Mouse (Mus musculus): ENCODE results near the gene Tmem204.
A peak's percentile ranks its signal among the peaks of the same experiment; 100 is the strongest.
"Not testable (repeated sequence)": the region's sequence is repeated elsewhere in the genome, so short reads cannot be mapped to it uniquely, and the experiment has no call there.

Gene Tmem204

DNA sequence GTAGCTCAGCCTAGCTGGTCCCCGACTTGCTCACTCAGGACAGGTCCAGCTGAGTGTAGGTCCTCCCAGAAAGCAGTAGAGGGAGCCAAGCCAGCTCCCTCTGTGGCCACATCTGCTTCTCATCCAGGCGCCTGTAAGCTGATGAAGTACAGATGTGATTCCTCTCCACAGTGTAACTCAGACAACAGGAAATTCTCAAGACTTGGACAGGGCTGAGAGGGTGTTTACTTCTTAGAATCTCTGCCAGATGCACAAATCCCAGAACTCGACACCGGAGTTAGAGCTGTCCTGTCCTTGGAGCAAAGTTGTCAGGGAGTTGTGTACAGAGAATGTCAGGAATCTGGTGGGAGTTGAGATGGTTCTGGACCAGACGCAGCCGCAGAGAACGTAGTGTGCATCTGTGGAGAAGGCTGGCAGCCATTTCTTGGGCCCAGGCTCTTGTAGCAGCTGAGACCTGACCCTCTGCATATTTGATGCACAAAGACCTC lies at the start of gene Tmem204:
Gene Tmem204, minus strand, starts transcription at position 148 of the 488 bp plus-strand sequence.
- no peak for DNase-seq

DNA sequence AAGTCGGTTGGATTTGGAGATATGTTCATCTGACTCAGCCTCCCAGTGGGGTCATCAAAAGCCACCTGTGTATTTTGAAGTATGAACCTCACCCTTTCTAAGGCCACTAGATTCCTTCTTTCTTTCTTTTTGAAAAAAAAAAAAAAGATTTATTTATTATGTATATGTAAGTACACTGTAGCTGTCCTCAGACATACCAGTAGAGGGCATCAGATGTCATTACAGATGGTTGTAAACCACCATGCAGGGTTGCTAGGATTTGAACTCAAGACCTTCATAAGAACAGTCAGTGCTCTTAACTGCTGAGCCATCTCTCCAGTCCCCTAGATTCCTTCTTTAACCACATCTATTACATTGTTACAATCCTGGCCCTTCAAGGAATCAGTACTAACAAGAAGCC lies 46.7 kb upstream of the Tmem204 start:
- no peak for DNase-seq

DNA sequence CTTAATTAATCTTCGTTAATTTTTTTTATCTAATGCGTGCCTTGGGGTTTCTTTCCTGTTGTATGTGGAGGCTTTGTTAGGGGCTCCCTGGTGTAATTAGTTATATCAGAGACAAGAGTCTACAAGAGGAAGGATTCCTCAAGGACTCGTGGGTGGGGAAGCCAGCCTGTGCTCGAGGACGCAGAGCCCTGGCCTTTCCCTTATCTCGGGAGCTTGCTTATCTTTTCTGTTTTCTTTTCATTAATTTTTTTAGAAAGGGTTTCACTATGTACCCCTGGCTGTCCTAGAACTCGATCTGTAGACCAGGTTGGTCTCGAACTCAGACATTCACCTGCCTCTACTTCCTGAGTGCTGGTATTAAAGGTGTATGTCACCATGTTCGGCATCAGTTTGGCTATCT lies 44.3 kb upstream of the Tmem204 start:
- no peak for DNase-seq

DNA sequence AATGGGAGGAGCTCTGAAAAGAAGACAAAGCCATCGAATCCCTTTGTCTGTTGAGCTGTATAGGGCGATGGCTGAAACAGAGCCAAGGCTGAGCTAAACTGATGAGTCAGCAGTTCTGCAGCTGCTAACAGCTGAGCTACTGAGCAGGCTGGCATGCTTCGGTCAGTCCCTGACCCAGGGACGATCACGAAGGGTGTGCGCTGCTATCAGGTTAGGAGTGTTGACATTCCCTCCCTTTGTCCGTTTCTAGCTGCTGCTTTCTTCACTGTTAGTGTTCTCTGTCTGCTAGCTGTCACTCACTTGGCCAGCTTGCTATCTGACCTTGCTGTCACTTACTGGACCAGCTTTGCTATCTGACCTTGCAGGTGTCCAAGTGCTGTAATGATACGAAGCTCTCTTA lies 43.7 kb upstream of the Tmem204 start:
- DNase-seq, result no peak

DNA sequence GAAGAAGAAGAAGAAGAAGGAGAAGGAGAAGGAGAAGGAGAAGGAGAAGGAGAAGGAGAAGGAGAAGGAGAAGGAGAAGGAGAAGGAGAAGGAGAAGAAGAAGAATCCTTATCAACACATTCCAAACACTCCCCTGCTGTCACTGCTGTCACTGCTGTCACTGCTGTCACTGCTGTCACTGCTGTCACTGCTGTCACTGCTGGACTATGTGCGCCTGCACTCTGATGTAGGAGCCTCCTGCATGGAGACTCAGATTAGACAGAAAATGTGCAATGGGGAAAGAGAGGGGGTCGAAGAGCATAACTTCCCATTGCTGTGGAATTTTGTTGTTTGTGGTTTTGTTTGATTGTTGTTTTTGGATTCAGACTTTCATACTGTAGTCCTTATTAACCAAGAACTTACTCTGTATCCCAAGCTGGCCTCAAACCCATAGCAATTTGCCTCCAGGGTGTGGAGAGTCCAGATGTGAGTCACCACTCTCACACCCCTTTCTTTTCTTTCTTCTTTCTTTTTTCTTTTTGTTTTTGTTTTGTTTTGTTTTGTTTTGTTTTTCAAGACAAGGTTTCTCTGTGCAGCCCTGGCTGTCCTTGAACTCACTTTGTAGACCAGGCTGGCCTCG lies 42.2 kb upstream of the Tmem204 start:
- DNase-seq, result not testable (repeated sequence)

DNA sequence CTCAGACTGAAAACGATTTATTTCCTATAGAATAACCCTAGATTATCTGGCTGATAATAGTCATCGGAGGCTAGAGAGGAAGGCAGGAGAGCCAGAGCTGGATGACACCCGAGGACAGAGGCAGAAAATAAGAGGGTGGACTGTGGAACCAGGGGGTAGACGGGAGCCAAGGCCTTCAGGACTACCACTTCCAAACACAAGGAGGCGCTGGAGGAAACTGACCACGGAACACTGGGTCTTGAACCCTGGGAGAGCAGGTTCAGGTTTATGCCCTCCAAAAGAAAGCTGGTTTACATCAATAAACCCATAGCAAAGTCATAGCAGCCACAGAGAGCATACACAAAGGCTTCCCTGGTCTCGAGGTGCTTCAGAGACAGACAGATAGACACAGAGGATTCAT lies 40.6 kb upstream of the Tmem204 start:
- DNase-seq, result peak; percentile 36 to 48

DNA sequence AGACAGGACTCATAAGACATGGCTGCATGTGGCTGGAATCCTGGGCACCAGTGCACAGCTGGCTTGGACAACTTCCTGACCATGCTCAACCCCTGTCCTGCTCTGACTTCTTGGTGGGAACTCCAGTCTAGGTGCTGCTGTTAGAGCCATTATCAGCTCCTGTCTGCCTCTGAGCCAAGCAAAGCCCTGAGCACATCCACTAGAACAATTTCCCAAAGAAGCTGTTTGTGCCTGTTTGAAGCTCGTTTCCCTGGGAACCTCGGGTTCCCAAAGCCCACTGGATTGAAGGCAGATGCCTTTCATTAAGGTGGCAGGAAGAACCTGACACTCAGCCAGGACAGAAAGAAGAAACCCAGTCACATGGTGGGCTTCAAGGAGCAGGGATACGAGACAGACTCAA lies 37.0 kb upstream of the Tmem204 start, which contains the start of gene Ptx4:
Gene Ptx4, plus strand, starts transcription at position 355 of the 400 bp plus-strand sequence.
- no peak for DNase-seq

DNA sequence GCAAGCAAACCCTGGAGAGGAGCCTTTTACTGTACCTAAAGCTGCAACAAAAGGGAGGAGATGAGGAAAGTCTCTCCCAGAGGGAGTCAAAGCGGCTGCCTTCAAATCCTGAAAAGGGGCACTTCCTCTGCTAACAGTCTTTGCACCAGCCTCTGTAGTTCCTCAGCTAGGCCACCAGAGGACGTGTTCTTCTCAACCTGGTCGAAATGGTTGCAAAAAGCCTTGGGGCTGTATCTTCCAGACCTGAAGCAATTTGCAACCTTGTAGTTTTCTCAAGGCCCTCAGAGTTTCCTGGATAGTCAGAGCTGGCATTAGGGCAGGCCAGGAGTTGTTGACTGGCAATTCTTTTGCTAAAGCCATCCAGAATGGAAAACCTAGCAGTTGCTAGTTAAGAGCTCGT lies 33.9 kb upstream of the Tmem204 start:
- peak in 1 of 2 experiments; percentile 10 for DNase-seq

DNA sequence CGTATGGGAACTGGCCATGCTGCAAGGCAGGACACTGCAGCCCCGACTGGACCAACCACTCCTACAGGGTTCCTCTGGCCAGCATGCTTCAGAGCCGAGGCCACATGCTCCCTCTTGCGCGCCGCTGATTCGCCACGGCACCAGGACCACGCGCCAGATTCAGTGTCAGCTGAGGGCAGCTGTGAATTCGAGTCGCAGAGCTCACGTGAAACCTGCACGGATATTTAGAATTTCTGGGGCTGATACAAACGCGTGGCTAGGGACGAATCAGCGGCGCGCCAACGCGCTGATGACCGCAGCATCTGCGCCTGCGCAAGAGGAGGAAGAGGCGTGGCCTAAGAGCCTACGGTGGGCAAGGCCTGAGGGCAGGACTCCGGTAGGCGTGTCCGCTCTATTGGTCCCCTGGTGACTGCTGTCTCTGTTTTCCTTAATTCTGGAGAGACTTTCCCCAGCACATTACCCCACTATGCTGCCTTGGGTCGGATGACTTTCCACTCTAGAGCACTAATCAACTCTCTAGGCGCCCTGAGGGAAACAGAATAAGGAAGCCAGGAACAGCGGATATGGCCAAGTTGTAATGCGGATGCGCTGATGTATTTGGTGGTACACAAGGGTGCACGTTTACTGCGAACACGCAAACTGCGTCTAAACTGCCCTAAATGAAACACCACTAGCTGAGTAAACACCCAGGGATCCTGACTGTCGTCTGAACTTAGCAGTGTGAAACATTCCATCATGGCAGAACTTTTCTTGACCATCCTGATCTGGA lies 32.5 kb upstream of the Tmem204 start, which contains the start of gene Telo2:
Gene Telo2, minus strand, starts transcription at position 304 of the 769 bp plus-strand sequence.
- peak; percentile 90 to 91 for DNase-seq

DNA sequence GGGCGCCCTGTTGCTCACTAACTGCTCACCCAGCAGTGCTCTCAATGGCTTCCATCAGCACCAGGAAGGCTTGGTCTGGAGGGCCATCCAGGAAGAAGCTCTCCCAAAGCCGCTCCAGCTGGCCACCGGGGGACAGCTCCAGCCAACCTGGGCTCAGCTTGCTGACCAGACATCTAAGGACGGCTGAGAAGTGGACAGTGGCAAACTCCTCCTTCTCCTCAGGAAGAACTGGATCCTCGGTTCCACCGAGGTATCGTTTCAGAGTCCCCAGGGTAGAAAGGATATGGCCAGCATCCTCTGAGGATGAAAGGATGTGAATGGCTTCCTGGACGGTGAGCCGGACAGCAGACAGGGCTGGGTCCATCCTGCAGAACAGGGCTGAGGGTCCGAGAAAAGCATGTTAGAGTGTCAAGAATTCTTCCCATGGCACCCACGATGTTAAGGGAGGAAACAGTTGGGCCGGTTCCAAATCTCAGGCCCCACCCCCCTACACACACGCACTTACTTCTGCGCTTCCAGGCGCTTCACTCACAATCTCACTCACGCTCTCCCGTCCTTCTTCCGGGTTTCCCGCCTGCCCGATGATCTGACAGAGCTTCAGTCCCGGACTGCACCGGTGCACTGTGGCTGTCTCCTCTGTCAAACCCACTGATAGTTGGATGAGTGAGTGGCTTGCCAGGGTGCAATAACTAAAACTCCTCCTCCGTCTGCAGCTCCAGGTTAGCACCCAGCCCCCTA lies 31.7 kb upstream of the Tmem204 start:
- DNase-seq, result no peak

DNA sequence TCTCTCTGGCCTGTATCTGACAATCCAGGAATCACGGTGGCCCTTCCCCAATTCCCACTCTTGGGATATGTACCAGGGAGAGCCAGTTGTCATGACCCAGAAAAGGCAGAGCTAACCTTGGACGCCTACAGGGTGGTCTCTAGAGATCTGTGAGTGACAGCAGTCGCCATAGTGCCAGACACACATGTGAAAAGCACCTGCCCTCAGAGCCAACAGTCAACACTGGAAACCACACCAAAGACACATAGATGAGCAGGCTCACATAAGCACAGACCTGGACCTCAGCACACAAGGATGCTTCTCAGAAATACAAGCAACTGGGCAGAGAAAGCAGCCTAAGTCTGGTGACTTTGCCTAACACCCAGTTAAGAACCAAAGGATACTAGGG lies 29.0 kb upstream of the Tmem204 start:
- no peak for DNase-seq

DNA sequence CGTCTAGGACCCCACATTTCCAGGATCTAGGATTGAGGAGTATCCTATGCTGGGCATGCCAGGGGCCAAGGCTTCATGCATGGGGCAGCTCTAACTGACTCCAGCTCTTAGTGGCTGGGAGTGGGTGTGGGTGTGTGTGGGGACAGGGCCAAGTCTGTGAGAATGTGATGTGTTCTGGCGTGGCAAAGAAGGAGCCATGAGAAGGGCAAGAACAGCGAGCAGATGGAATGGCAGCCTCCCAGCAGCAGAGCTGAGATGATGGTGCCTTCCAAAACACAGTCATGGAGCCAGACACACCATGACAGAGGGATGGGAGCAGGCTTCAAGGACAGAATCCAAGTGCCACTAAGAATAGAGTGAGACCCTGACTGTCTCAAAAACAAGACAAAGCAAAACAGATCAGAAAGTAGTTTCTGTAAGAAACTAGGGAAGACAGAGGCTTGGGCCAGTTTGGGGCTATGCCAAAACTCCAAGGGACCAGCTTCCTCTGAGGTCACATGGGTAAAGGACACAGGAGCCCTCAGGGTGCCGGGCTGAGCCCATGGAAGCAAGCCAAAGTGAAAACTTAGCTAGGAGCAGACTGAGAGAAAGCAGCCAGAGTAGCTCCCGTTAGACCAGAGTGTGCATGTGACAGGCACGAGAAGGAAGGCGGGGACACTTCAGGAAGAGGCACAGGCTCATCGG lies 28.5 kb upstream of the Tmem204 start:
- DNase-seq, result no peak

DNA sequence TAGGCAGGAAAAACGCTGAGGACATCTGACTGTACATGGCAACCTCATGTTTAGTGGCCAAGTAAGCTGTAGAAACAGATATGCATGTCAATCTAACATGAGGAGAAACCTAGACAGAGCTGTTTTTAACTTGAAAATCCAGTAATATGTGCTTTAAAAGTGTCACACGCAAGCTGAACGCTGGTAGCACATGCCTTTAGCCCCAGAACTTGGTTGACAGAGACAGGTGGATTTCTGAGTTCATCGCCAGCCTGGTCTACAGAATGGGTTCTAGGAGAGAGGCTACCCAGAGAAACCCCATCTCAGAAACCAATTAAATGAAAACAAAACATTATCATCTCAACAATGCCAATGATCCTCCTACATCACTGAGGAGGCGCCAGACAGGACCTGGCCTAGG lies 27.8 kb upstream of the Tmem204 start:
- DNase-seq, result no peak

DNA sequence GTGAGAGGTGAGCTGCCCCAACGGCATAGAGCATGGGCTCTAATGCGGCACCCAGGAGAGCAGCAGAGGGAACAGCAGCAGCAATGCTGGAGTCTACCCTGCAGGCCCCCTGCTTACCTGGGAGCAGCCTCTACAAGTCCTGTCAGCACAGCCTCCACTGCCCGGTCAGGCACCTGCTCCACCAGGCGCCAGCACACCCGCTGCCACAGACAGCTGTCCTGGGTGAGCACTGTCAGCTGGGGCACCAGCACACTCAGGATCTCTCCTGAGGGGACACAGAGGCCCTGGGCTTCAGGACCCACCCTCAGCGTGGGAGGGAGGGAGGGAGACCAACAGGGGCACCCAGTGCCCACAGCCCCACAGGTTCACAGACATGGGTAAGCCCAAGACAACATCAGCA lies 27.2 kb upstream of the Tmem204 start:
- DNase-seq, result no peak

DNA sequence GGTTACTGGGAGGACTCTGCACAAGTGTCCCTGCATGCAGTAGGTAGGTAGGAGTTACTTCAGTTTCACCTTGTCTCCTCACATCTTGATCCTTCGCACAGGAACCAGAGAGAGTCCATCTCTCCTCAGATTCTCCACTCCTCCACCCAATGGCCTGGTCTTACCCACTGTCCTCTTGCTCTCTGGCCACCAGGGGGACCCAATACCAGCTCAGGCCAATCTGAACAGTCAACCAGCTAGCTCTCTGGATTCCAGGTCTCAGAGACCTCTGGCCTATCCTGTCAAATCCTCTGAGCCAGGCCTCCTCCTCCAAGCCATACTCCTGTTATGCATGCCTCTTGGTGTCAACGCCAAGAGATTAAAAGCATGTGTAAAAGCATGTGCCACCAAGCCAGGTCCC lies 26.2 kb upstream of the Tmem204 start:
- DNase-seq, result no peak

DNA sequence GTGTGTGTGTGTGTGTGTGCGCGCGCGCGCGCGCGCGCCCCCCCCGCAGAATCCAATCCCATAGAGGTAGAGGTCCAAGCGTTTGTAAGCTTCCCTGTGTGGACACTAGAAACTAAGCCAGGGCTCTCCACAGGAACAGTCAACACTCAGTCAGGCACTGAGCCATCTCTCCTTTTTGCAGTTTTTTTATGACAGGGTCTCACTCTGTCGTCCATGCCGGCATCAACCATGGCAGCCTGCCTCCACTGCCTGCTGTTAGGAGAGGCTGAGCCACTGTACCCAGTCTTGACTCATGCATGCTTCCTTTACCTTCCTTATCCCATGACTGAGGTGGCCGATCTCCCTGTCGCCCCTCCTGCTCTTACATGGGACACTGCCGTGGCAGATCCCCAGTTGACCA lies 24.4 kb upstream of the Tmem204 start:
- DNase-seq, result no peak

DNA sequence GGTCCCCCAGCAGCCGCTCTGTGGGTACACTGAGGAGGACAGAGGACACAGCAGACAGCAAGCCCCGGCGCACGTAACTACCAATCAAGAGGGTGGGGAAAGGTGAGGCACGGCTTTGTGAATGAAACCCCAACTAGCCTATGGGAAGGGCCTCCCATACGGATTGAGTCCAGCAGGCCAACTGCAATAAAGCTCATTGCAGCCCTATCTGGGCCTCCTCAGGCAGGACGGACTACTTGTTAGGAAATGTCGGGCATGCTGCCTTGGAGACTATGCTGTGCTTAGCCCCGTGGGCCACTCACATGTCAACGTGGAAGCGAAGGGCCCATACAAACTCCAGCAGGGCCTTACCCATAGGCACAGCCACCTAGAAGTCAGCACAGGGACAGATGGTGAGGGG lies 17.9 kb upstream of the Tmem204 start:
- DNase-seq, result no peak

DNA sequence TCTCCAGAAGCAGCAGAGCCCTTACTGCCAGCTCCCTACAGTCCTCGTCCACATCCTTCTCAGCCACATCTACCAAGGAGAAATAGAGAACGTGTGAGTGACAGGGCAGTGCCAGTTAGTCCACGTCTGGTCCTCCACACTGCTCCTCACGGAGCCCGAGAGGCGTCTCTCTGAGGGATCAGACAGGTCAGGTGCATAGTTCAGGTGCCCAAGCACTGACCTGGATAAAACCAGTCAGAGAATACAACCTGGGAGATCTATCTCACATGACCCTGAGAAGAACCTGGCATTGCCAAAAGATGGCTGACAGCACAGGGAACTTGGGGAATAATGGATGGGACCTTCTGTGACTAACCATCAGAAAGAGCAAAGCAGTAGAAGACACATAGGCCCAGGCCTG lies 16.7 kb upstream of the Tmem204 start:
- no peak for DNase-seq

DNA sequence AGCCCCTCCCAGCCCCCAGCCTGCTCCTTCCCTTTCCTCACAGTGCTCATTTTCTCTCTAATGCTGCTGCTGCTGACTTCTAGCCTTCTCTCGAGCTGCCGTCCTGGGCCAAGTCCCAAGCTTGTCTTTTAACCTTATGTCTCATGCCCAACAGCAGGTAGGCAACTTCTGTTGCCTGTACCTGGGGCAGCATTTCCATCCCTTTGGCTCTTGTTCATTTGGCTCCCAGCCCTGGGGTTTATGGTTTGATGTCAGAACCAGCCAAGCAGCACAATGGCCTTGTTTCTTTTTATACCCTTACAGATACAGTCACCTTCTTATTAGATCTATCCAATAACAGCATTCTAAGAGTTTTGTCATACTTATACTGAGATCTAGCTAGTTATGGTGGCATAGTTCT lies 12.8 kb upstream of the Tmem204 start:
- no peak for DNase-seq

DNA sequence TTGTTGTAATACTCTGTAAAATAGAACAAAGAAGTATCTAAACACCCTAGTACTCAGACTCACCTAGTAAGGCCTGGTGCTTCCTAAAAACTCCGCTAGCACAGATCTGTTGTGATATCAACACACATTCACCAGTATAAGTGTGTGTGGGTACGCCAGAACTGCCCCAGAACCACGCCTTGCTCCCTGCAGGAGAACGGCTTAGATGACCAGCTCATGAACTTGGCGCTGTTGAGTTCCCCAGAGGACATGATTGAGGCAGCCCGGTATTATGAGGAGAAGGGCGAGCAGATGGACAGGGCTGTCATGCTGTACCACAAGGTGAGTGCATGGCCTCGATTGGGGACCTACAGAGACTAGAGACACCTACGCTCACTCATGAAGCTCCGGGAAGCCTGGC lies 7.1 kb upstream of the Tmem204 start:
- DNase-seq, result no peak

DNA sequence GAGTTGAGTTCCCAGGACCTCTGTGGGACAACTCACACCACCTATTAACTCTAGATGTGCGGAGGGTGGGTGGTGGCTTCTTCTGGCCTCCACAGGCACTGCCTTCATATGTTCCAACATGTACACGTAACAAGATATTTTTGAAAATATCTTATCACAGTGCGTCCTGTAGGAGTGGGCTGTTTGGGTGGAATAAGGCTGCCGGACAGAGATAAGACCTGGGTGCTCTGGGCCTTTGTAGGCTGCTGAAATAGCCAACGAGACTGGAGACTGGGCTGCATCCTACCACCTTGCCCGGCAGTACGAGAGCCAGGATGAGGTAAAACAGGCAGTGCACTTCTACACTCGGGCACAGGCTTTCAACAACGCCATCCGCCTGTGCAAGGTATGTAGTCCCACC lies 5.8 kb upstream of the Tmem204 start:
- no peak for DNase-seq

DNA sequence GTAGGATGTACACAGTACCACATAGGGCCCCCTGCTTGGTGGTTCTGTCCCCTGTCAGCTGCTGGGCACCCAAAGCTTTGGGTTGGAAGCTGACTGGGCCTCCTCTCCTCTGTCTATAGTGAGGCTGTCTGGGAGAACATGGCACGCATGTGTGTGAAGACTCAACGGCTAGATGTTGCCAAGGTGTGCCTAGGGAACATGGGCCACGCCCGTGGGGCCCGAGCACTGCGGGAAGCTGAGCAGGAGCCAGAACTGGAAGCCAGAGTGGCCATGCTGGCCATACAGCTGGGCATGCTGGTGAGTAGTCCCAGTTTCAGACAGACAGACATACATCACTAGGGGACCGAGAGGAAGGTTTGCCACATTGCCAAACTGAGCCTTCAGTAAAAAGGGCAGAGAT lies 3.3 kb upstream of the Tmem204 start:
- no peak for DNase-seq

DNA sequence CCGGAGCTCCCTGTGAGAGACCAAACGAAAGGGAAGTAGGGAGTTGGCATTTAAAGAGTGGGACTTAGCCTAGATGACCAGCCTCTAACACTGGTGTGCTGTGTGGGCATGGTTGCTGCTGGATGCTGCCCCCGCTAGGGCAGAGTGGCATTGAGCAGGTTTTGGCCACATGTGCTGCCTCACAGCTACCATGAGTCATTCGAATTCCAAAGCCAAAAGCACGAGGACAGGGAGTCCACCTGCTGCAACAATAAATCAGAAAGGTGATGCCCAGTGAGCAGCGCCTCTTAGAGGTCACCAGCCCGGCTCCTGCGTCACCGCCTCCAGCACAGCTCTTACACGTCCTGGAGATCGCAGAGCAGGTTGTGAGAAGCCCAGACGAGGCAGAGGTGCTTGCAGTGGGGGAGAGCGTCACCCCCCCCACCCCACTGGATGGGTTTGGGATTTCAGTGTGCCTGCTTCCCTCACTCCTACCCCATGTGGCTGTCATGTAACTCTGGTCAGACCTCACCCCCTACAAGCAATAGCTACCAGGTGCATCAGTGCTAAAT lies 1.5 kb upstream of the Tmem204 start:
- DNase-seq, result no peak
